Mouse (Mus musculus): ENCODE results near the gene Lamp3.
"Not testable (repeated sequence)": the region's sequence is repeated elsewhere in the genome, so short reads cannot be mapped to it uniquely, and the experiment has no call there.

Gene Lamp3

GRCm38 (mm10) chr16:19706216-19706615, at the start of gene Lamp3:
Gene Lamp3 (minus strand): TSS chr16:19706375.
- DNase-seq = no peak

- no peak for DNase-seq
Measured at GRCm38 (mm10) chr16:19732896-19733295, 26.7 kb upstream of the Lamp3 start.

- DNase-seq = not testable (repeated sequence)
Measured at GRCm38 (mm10) chr16:19724139-19724538, 18.0 kb upstream of the Lamp3 start.

- DNase-seq = no peak
Measured at GRCm38 (mm10) chr16:19720959-19721358, 14.8 kb upstream of the Lamp3 start.

GRCm38 (mm10) chr16:19707381-19707780, 1.2 kb upstream of the Lamp3 start:
- DNase-seq = no peak

DNA sequence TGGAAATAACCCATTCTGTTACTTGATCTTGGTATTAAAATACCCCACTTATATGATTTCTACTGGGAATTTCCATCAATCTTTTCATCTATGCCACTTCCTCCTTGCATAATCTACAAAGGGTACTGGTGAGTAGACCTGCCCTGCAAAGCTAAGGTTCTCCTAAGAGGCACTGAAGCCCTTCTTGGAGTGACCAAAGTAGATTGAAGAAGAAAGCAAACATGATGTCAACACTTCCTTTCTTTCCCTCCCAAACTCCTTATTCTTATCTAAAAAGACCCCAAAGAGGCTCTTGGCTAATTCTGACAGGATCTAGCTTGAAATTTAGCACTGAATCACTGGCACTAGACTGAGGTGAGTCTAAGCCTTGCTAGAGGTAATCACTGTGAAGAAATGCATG, 7.0 kb downstream of the Lamp3 start:
- no peak for DNase-seq

GRCm38 (mm10) chr16:19670768-19671357, 35.3 kb downstream of the Lamp3 start:
- no peak for DNase-seq

DNA sequence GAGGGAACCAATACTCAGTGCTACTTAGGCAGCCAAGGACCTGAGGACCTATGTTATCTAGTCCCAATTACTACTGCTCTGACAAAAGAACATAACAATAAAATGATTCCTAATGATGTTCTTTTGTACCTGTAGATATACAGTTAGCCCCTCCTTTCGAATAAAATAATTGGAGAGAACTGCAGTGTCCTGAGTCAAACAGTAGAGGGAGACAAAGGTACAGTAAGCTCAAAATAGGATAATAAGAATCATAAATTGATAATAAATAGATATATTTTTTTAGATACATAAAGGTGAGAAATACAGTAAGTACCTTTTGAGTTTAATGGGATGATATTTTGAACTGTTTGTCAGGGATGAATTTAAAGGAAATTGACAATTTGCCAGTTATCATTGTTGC, 39.9 kb downstream of the Lamp3 start:
- peak; percentile 0 for DNase-seq

DNA sequence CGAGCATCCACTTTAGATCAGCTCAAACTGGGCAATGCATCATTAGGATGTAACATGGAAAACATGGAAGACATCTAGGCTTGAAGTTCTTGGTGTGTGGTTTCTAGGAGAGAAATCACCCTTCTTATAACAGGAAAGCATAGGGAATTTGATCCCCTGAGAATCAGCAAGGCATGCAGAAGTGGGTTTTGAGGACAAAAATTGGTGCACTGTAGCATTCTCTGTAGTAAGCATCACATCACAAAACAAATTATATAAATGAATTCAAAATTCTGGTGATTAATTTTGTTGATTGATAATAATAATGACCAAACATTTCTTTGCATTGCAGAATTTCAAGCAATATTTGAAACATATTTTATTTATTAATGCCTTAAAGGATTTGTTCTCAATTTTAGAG, 76.4 kb downstream of the Lamp3 start, which contains the start of gene Olfr171:
Gene Olfr171 (minus strand): TSS at position 101 of the 400 bp plus-strand sequence.
- no peak for DNase-seq

- DNase-seq = not testable (repeated sequence)
Measured at GRCm38 (mm10) chr16:19611782-19612181, 94.4 kb downstream of the Lamp3 start, which contains the start of gene Olfr170. Gene Olfr170 (minus strand): TSS chr16:19611882.

All from cerebellum, adult 8-10 months (tissue).